Mouse (Mus musculus): ENCODE results near the gene Fgf22.

GRCm38 (mm10) chr10:79780664-79781015 is 25.8 kb downstream of the Fgf22 start:
- no peak for TF ChIP-seq GATA1 (IDR thresholded peaks at IDR 0.05; ENCODE audit: borderline replicate concordance, low read length)
- TF ChIP-seq FLI1 (IDR thresholded peaks at IDR 0.05; ENCODE audit: low read length), result no peak

Data from megakaryocyte, embryonic 14.5 days (primary cell).